14 mouse cellular contexts compared by ENCODE assay signal in the genomic region with DNA sequence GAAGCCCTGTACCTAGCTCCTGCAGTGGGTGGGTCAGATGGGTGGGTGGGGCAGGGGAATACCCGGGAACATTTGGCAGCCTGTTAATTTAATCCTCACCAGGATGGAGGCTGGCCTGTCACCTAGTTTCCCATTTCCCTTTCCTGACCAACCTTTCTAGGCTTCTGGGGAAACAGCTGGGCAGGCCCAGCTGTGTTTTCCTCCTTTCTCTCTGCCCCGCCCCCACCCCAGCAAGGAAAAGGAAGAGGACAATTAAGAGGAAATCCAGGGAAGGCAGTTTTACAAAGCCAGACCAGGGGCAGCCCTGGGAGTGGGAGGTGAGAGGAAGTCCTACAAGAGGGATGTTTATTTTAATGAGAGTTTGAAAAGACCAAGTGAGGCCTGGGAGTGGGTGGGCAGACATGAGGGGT. TPM values are rescaled to one million over a fixed set of nuclear protein-coding genes. Genes with fewer than 3 reads are reported as not detected.
DNase-seq lines count a peak whose midpoint lies in the region; ATAC-seq lines count a peak whose summit lies in the region.
"Had no signal": no experiment of that assay in that cellular context is flagged by ENCODE, and none has a peak within 500 bp of the region (broad histone marks: within the 10 kb centered on the region; RNA-seq: fewer than 3 reads in every experiment).

No protein-coding gene starts in this region.

- H3K4me2 ChIP-seq in kidney, embryonic 14.5 days (replicated peaks; ENCODE audit: low read depth, low read length): no peak overlapping the region
- H3K4me2 ChIP-seq: hindbrain, embryonic 12.5 days; liver, embryonic 13.5 days; midbrain, embryonic 11.5 days had no signal

- 27% methylated on average over 2 of the region's 2 CpGs for WGBS in kidney, embryonic 14.5 days

- ATAC-seq in kidney, embryonic 14.5 days (ENCODE audit: low FRiP score, low TSS enrichment): no peak
- ATAC-seq in megakaryocyte progenitor cell, adult 5-6 weeks (replicated peaks; ENCODE audit: poor library complexity): no peak
- ATAC-seq: forebrain, embryonic 16.5 days; Patski had no signal

- no peak overlapping the region for H3K4me3 ChIP-seq in kidney, embryonic 14.5 days (ENCODE audit: low read length)
- H3K4me3 ChIP-seq: hindbrain, embryonic 12.5 days; liver, embryonic 13.5 days had no signal

- 0 out of 2 replicates have a peak, but pooled peaks cover 3% of the 10 kb centered on the region for H3K4me1 ChIP-seq in kidney, embryonic 14.5 days (ENCODE audit: control insufficient read depth, insufficient read depth, low read length)
- H3K4me1 ChIP-seq: liver, embryonic 13.5 days had no signal

- DNase-seq in embryo, embryonic 11 days: peak; percentile 37
- DNase-seq in embryo, embryonic 10.5 days (ENCODE audit: low spot score): no peak
- peak; percentile 8 for DNase-seq in kidney, adult 9 months
- peak; percentile 36 for DNase-seq in kidney, postnatal 10 days
- peak; percentile 12 for DNase-seq in mesoderm, embryonic 11.5 days (ENCODE audit: low read depth, low spot score)
- DNase-seq in left cerebral cortex, adult 18-20 months (ENCODE audit: low spot score in 2 of 2): no peak
- DNase-seq: gastrocnemius, postnatal 10 days; liver, embryonic 13.5 days had no signal

- no peak overlapping the region for H3K27ac ChIP-seq in kidney, embryonic 14.5 days (ENCODE audit: low read depth, low read length)
- H3K27ac ChIP-seq: hindbrain, embryonic 12.5 days; liver, embryonic 13.5 days had no signal

- H3K9ac ChIP-seq in kidney, embryonic 14.5 days (ENCODE audit: low read depth, low read length): no peak overlapping the region
- H3K9ac ChIP-seq: hindbrain, embryonic 12.5 days; liver, embryonic 13.5 days had no signal

- no peaks in the 10 kb centered on the region for H3K9me3 ChIP-seq in kidney, embryonic 14.5 days (ENCODE audit: control insufficient read depth, low read length)
- H3K9me3 ChIP-seq: hindbrain, embryonic 12.5 days; liver, embryonic 13.5 days had no signal

- H3K36me3 ChIP-seq in kidney, embryonic 14.5 days (ENCODE audit: control insufficient read depth, insufficient read depth, low read length): no peaks in the 10 kb centered on the region
- H3K36me3 ChIP-seq: hindbrain, embryonic 12.5 days; liver, embryonic 13.5 days had no signal

- no peaks in the 10 kb centered on the region for H3K27me3 ChIP-seq in kidney, embryonic 14.5 days (ENCODE audit: control insufficient read depth, insufficient read depth, low read length)
- H3K27me3 ChIP-seq: hindbrain, embryonic 12.5 days; liver, embryonic 13.5 days; Patski had no signal

RNA-seq across cellular contexts. Expression of gene Tspan18, which starts 46.4 kb away (rescaled TPM):
- 40.8 and 49.2 TPM in 2 replicates for polyA plus RNA-seq in kidney, embryonic 14.5 days (2014; fragmentation: Nextera tagmentation; extraction: Ambion mirVana)
- total RNA-seq in megakaryocyte progenitor cell, adult 5-6 weeks (2015): 0.39 TPM in 1 of 2 replicates, not detected in the other
- total RNA-seq in megakaryocyte progenitor cell, adult 5-6 weeks (2017): not detected in 2 replicates
- 1 to 10 TPM; 1.4 to 1.6 TPM for total RNA-seq in left cerebral cortex, adult 18-20 months (2021)

Comparison
In these comparisons a context has a peak if more than half of its experiments do, and no peak if none do; other contexts are left out.
1. DNase-seq: peak in embryo, embryonic 11 days (single experiment), kidney, adult 9 months (single experiment), kidney, postnatal 10 days (single experiment) and mesoderm, embryonic 11.5 days (single experiment); none in embryo, embryonic 10.5 days (single experiment) and left cerebral cortex, adult 18-20 months (0 of 2).